Mouse (Mus musculus) intestine, embryonic 16.5 days (tissue): ENCODE results near the gene Pdcd6ip. TPM values are rescaled to one million over a fixed set of nuclear protein-coding genes. Genes with fewer than 3 reads are reported as not detected.
"Not testable (repeated sequence)": the region's sequence is repeated elsewhere in the genome, so short reads cannot be mapped to it uniquely, and the experiment has no call there.

ENCODE experiments used
- ATAC-seq: fragments of 200-750 bp; cut with Nextera tagmentation; 2 replicates; pipeline ENCODE4 v1.8.0; 2017; ENCODE audit warnings: moderate TSS enrichment, moderate library complexity
- H3K27ac ChIP-seq: fragments of 300-500 bp; sonication (generic); 2 replicates; pipeline ENCODE4 v1.5.1; 2014; ENCODE audit warnings: mild to moderate bottlenecking, low read length
- H3K27me3 ChIP-seq: fragments of 300-500 bp; sonication (generic); replicated peaks from 2 replicates; pipeline ENCODE4 v1.6.1; 2014; ENCODE audit warnings: low read length, control low read depth, mixed read lengths; ENCODE audit not compliant: control insufficient read depth, insufficient read depth
- H3K36me3 ChIP-seq: fragments of 300-500 bp; sonication (generic); 2 replicates; pipeline ENCODE4 v1.6.1; 2014; ENCODE audit warnings: low read length, control low read depth; ENCODE audit not compliant: control insufficient read depth, insufficient read depth
- H3K4me1 ChIP-seq: fragments of 300-500 bp; sonication (generic); 2 replicates; pipeline ENCODE4 v1.6.1; 2014; ENCODE audit warnings: low read length, control low read depth, mixed read lengths; ENCODE audit not compliant: control insufficient read depth, insufficient read depth
- H3K4me2 ChIP-seq: fragments of 300-500 bp; sonication (generic); 2 replicates; pipeline ENCODE4 v1.6.1; 2014; ENCODE audit warnings: low read depth, low read length, control low read depth
- H3K4me3 ChIP-seq: fragments of 300-500 bp; sonication (generic); 2 replicates; pipeline ENCODE4 v1.5.1; 2014; ENCODE audit warnings: mild to moderate bottlenecking, low read length
- H3K9ac ChIP-seq: fragments of 300-500 bp; sonication (generic); 2 replicates; pipeline ENCODE4 v1.6.1; 2014; ENCODE audit warnings: low read depth, low read length
- H3K9me3 ChIP-seq: fragments of 300-500 bp; sonication (generic); 2 replicates; pipeline ENCODE4 v1.6.1; 2016; ENCODE audit warnings: low read length, control low read depth; ENCODE audit not compliant: control insufficient read depth
- WGBS: fragments of 180-500 bp; shearing (Covaris S2); extraction: QIAGEN DNeasy Blood & Tissue Kit; methylation state at CpG from one replicate; pipeline ENCODE4 v1.1.7; 2014; 5-methylcytosine and 5-hydroxymethylcytosine counted together
- polyA plus RNA-seq: library from polyadenylated mRNA; unstranded; fragments of >200 nt; fragmentation: Nextera tagmentation; extraction: Ambion mirVana; gene quantifications from 2 replicates; pipeline ENCODE4 v1.2.1, GENCODE M21; 2015

Pdcd6ip gene
- polyA plus RNA-seq, 1 experiment from 2014 or later, result 115 TPM

DNA sequence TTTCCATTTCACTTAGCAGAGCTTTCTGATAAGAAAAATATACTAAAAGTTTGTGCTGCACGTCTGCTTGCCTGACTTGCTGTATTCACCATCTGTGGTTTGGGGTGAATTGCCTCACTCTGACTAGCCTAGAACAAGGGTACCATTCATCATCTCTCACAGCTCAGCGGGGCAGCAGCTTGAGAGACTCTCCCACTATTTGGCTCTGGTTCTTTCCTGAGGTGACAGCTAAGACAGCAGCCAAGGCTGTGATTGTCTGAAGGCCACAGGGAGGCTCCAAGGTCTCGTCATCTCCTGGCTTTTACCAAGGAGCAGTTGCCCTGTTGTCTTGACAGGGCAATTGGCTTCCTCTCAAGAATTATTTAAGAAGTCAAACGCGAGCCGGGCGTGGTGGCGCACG is 30.0 kb upstream of the Pdcd6ip start:
- Histone ChIP-seq H3K27ac (no peak overlapping the region), H3K36me3 (no peaks in the 10 kb centered on the region), H3K9ac (no peak overlapping the region), H3K9me3 (no peaks in the 10 kb centered on the region), H3K4me3 (no peak overlapping the region), H3K4me2 (no peak overlapping the region), H3K27me3 (no peaks in the 10 kb centered on the region), H3K4me1 (peaks cover 4% of the 10 kb centered on the region; the same call in 1 of the 2 replicates)
- WGBS, result 72% methylated on average over 9 of the region's 9 CpGs
- ATAC-seq, result no peak

DNA sequence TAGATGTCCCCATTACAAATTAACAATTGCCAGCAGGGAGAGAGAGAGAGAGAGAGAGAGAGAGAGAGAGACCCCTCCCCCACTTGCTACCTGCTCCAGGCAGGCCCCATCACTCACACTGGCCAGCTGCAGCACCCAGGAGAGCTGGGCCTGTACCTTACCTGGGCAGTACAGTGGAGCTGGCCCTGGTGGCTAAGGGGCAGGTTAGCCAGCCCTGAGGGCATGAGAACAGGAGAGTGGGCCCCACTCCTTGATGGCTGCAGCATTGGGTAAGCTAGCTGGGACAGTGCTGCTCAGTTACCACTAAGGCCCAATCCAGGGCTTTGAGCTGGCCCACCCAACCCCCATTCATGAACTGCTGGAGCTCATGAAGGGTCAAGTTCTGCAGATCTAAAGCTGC is 27.9 kb upstream of the Pdcd6ip start:
- H3K4me2 ChIP-seq, result no peak overlapping the region
- H3K36me3 ChIP-seq, result no peaks in the 10 kb centered on the region
- no peaks in the 10 kb centered on the region for H3K27me3 ChIP-seq
- H3K4me3 ChIP-seq, result no peak overlapping the region
- no peak overlapping the region for H3K27ac ChIP-seq
- no peak for ATAC-seq
- no peaks in the 10 kb centered on the region for H3K9me3 ChIP-seq
- no peak overlapping the region for H3K9ac ChIP-seq
- H3K4me1 ChIP-seq, result peaks cover 4% of the 10 kb centered on the region; the same call in 1 of the 2 replicates

- no peak for ATAC-seq
- Histone ChIP-seq H3K4me1 (no peaks in the 10 kb centered on the region), H3K27me3 (no peaks in the 10 kb centered on the region), H3K4me3 (no peak overlapping the region), H3K36me3 (no peaks in the 10 kb centered on the region), H3K9me3 (no peaks in the 10 kb centered on the region), H3K27ac (no peak overlapping the region), H3K9ac (no peak overlapping the region), H3K4me2 (no peak overlapping the region)
- 80% methylated on average over 3 of the region's 3 CpGs for WGBS
Measured at GRCm38 (mm10) chr9:113731540-113731939, 23.5 kb upstream of the Pdcd6ip start.

GRCm38 (mm10) chr9:113726991-113727680 is 19.1 kb upstream of the Pdcd6ip start:
- WGBS, result 83% methylated on average over 18 of the region's 18 CpGs
- no peak overlapping the region for H3K4me2 ChIP-seq
- H3K27me3 ChIP-seq, result no peaks in the 10 kb centered on the region
- no peak overlapping the region for H3K27ac ChIP-seq
- no peaks in the 10 kb centered on the region for H3K9me3 ChIP-seq
- no peak for ATAC-seq
- no peak overlapping the region for H3K4me3 ChIP-seq
- no peak overlapping the region for H3K9ac ChIP-seq
- no peaks in the 10 kb centered on the region for H3K4me1 ChIP-seq
- no peaks in the 10 kb centered on the region for H3K36me3 ChIP-seq

GRCm38 (mm10) chr9:113726131-113726530 is 18.1 kb upstream of the Pdcd6ip start:
- ATAC-seq, result no peak
- 53% methylated on average over 3 of the region's 3 CpGs for WGBS

DNA sequence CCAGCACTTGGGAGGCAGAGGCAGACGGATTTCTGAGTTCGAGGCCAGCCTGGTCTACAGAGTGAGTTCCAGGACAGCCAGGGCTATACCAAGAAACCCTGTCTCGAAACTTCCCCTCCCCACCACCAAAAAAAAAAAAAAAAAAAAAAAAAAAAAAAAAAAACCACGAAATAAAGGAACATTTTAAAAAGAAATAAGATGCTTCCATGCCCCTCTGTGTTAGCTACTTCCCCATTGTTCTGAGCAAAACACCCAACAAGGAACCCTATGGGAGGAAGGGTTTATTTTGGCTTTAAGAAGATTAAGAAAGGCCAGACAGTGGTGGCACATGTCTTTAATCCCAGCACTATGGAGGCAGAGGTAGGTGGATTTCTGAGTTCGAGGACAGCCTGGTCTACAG is 17.6 kb upstream of the Pdcd6ip start:
- H3K4me1 ChIP-seq, H3K36me3 ChIP-seq, H3K27ac ChIP-seq, ATAC-seq, H3K4me3 ChIP-seq, H3K9me3 ChIP-seq, H3K27me3 ChIP-seq, H3K4me2 ChIP-seq, H3K9ac ChIP-seq: not testable (repeated sequence)
- WGBS, result 90% methylated on average over 5 of the region's 5 CpGs

More at GRCm38 (mm10) chr9:113726131-113726530, 18.1 kb upstream of the Pdcd6ip start:
- Histone ChIP-seq H3K4me1 (no peaks in the 10 kb centered on the region), H3K9me3 (no peaks in the 10 kb centered on the region), H3K9ac (no peak overlapping the region), H3K4me2 (no peak overlapping the region), H3K4me3 (no peak overlapping the region), H3K27ac (no peak overlapping the region), H3K27me3 (no peaks in the 10 kb centered on the region), H3K36me3 (no peaks in the 10 kb centered on the region)

DNA sequence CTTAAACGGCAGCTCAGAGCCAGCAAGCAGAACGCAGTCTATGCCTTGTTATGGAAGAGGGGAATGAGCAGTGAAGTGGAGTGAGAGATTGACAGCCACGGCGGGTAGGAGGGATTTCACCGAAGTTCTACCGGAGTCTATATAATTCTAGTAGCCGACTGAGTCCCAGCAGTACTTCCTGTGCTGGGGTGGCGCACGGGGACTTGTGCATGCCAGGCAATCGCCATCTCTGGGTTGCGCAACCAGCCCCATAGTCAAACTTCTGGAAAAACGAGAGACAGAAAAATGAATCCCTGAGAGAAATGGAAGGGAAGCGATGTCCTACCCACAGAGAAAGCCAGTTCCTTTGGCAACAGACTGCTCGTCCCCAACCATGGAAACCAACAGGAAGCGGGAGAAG is 16.6 kb upstream of the Pdcd6ip start:
- ATAC-seq, result no peak
- H3K27me3 ChIP-seq, result no peaks in the 10 kb centered on the region
- no peaks in the 10 kb centered on the region for H3K36me3 ChIP-seq
- H3K4me1 ChIP-seq, result no peaks in the 10 kb centered on the region
- H3K9me3 ChIP-seq, result no peaks in the 10 kb centered on the region
- WGBS, result 82% methylated on average over 15 of the region's 15 CpGs
- no peak overlapping the region for H3K27ac ChIP-seq
- no peak overlapping the region for H3K9ac ChIP-seq
- no peak overlapping the region for H3K4me3 ChIP-seq
- H3K4me2 ChIP-seq, result no peak overlapping the region

DNA sequence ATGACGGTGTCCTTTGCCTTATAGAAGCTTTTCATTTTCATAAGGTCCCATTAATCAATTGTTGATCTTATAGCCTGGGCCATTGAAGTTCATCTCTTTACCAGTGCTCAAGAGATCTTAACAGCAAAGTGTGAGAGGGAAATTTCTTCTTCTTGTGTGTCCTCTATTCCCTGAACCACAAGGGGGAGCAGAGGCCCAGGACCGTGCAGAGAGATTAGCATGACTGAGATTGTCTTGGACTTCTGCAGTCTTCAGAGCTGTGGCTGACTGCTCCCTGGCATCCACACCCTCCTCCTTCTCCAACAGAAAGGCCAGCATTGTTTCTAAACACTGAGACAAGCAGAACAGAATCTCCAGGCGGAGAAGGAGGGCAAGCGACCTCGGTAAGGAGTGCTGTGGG is 11.0 kb upstream of the Pdcd6ip start:
- WGBS, result 51% methylated on average over 5 of the region's 5 CpGs
- Histone ChIP-seq H3K9ac (no peak overlapping the region), H3K36me3 (no peaks in the 10 kb centered on the region), H3K4me3 (no peak overlapping the region), H3K9me3 (no peaks in the 10 kb centered on the region), H3K4me1 (no peaks in the 10 kb centered on the region), H3K27ac (no peak overlapping the region), H3K27me3 (no peaks in the 10 kb centered on the region), H3K4me2 (no peak overlapping the region)
- peak; percentile 44; the same call in 1 of the 2 replicates for ATAC-seq

- Histone ChIP-seq H3K9me3 (no peaks in the 10 kb centered on the region), H3K36me3 (no peaks in the 10 kb centered on the region), H3K27me3 (no peaks in the 10 kb centered on the region), H3K4me3 (no peak overlapping the region), H3K4me2 (no peak overlapping the region), H3K27ac (no peak overlapping the region), H3K9ac (no peak overlapping the region), H3K4me1 (peaks cover 11% of the 10 kb centered on the region)
- 68% methylated on average over 12 of the region's 12 CpGs for WGBS
- ATAC-seq, result no peak
Measured at GRCm38 (mm10) chr9:113710871-113711270, 2.8 kb upstream of the Pdcd6ip start.
